Mouse (Mus musculus) midbrain, embryonic 11.5 days (tissue): ENCODE results near the gene Pusl1. TPM values are rescaled to one million over a fixed set of nuclear protein-coding genes. Genes with fewer than 3 reads are reported as not detected.

Source experiments
- ATAC-seq: fragments of 200-750 bp; cut with Nextera tagmentation; 2 replicates; pipeline ENCODE4 v1.8.0; 2017; ENCODE audit warnings: moderate TSS enrichment, moderate library complexity; ENCODE audit not compliant: low FRiP score
- DNase-seq: peaks from one replicate; pipeline ENCODE4 v3.0.0; 2015; ENCODE audit warnings: low spot score; ENCODE audit errors: missing footprints
- H3K27ac ChIP-seq: fragments of 300-500 bp; sonication (generic); 2 replicates; pipeline ENCODE4 v1.5.1; 2014; ENCODE audit warnings: low read depth, low read length
- H3K27me3 ChIP-seq: fragments of 300-500 bp; sonication (generic); 2 replicates; pipeline ENCODE4 v1.6.1; 2014; ENCODE audit warnings: mild to moderate bottlenecking, low read length, moderate library complexity, mixed read lengths; ENCODE audit not compliant: control insufficient read depth, insufficient read depth
- H3K36me3 ChIP-seq: fragments of 300-500 bp; sonication (generic); 2 replicates; pipeline ENCODE4 v1.6.1; 2014; ENCODE audit warnings: mild to moderate bottlenecking, low read length, moderate library complexity, mixed read lengths; ENCODE audit not compliant: control insufficient read depth, insufficient read depth
- H3K4me1 ChIP-seq: fragments of 300-500 bp; sonication (generic); 2 replicates; pipeline ENCODE4 v1.6.1; 2014; ENCODE audit warnings: low read length; ENCODE audit not compliant: control insufficient read depth, insufficient read depth
- H3K4me2 ChIP-seq: fragments of 300-500 bp; sonication (generic); 2 replicates; pipeline ENCODE4 v1.6.1; 2014; ENCODE audit warnings: mild to moderate bottlenecking, moderate library complexity
- H3K4me3 ChIP-seq: fragments of 300-500 bp; sonication (generic); 2 replicates; pipeline ENCODE4 v1.5.1; 2014; ENCODE audit warnings: low read depth, low read length
- H3K9ac ChIP-seq: fragments of 300-500 bp; sonication (generic); 2 replicates; pipeline ENCODE4 v1.6.1; 2014; ENCODE audit warnings: low read length
- H3K9me3 ChIP-seq: fragments of 300-500 bp; sonication (generic); 2 replicates; pipeline ENCODE4 v1.6.1; 2016; ENCODE audit warnings: low read length; ENCODE audit not compliant: control insufficient read depth
- WGBS: fragments of 180-500 bp; shearing (Covaris S2); extraction: QIAGEN DNeasy Blood & Tissue Kit; methylation state at CpG from one replicate; pipeline ENCODE4 v1.1.7; 2014; 5-methylcytosine and 5-hydroxymethylcytosine counted together
- polyA plus RNA-seq: library from polyadenylated mRNA; unstranded; fragments of >200 nt; fragmentation: Nextera tagmentation; extraction: Ambion mirVana; gene quantifications from 2 replicates; pipeline ENCODE4 v1.2.1, GENCODE M21; 2014

The Pusl1 gene
- polyA plus RNA-seq, 1 experiment from 2014 or later, result 39.4 TPM

DNA sequence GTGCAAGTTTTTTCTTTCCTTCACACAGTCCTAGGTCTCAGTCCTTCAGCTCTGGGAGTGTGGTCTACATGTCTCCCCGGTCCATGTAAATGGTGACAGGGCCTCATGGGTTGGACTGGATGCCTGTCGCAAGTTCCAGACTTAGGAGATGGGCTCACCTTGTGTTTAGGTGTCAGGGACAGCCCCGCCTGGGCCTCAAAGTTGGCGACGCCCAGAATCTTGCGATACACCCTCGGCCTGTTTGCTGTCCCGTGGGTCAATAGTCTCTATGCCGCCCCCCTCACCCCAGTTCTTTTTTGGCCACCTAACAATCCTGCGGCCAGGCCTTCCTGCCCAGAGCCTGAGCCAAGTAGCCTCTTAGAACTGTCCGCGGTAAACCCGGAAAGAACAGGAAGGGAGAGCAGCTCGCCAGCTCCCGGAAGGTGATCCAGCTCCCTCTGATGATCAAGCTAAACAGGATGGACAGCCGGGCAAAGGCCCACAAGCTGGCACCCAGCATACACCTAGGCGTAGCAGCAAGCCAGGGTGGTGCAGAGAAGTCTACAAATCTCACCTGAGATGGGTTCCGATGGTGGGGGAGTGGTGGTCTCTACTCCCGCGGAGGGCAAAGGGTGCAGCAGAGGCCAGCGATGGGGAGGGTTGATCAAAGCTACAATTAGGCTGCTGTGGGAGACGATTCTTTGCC, 22.8 kb downstream of the Pusl1 start:
- DNase-seq, result no peak
- peaks cover 11% of the 10 kb centered on the region for H3K4me1 ChIP-seq
- WGBS, result 11% methylated on average over 22 of the region's 22 CpGs
- peaks cover 13% of the 10 kb centered on the region for H3K36me3 ChIP-seq
- peak overlapping the region; percentile 88 for H3K9ac ChIP-seq
- no peak overlapping the region for H3K27ac ChIP-seq
- H3K9me3 ChIP-seq, result no peaks in the 10 kb centered on the region
- no peaks in the 10 kb centered on the region for H3K27me3 ChIP-seq
- H3K4me2 ChIP-seq, result peak overlapping the region; percentile 98
- peak; percentile 1; the same call in 1 of the 2 replicates for ATAC-seq
- H3K4me3 ChIP-seq, result peak overlapping the region; percentile 81

DNA sequence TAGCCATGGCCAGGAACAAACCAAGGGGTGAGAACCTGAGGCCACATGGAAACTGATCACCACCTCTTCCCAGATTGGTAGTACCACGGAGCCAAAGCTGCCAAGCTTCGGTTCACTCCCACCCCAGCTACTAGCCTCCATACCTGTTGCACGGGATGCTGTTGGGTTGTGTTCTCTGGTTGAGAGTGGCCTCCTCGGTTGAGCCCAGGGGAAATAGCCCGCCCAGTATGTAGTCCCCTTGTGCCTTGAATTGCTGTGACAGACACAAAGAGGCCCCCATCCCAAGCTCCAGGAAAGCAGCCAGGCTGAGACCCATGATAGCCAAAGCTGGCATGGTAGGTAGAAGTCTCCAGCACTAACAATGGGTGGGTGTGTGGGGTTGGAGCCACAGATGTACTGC, 28.6 kb downstream of the Pusl1 start, which contains the start of gene Tas1r3:
Gene Tas1r3, minus strand, starts transcription at position 362 of the 400 bp plus-strand sequence.
- no peak for DNase-seq
- Histone ChIP-seq H3K9me3 (no peaks in the 10 kb centered on the region), H3K27me3 (no peaks in the 10 kb centered on the region), H3K27ac (no peak within 1 kb of the TSS), H3K4me3 (no peak within 1 kb of the TSS), H3K4me1 (no peaks in the 10 kb centered on the region), H3K4me2 (no peak within 1 kb of the TSS), H3K9ac (no peak within 1 kb of the TSS), H3K36me3 (peaks cover 9% of the 10 kb centered on the region; the same call in 1 of the 2 replicates)
- ATAC-seq, result no peak
- 79% methylated on average over 5 of the region's 5 CpGs for WGBS

DNA sequence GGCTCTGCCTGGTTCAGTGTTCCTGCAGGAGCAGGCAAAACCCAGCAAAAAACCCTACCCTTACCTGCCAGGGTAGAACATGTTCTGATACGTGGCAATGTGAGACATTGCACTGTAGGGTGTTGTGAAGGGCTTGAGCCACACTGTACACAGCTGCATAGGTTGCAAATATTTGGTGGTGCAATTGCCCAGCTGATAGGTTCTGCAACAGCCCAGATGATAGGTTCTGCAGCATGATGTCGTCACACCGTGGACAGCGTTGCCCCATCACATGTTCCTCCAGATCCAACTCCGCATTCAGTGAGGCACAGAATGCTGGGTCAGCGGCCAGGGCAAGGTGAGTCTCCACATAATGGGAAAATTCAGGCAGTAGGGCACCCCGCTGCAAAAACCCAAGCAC, 29.8 kb downstream of the Pusl1 start:
- Histone ChIP-seq H3K4me3 (no peak overlapping the region), H3K27ac (no peak overlapping the region), H3K9me3 (no peaks in the 10 kb centered on the region), H3K9ac (no peak overlapping the region), H3K27me3 (no peaks in the 10 kb centered on the region), H3K4me1 (no peaks in the 10 kb centered on the region), H3K4me2 (no peak overlapping the region), H3K36me3 (peaks cover 9% of the 10 kb centered on the region; the same call in 1 of the 2 replicates)
- no peak for DNase-seq
- 89% methylated on average over 7 of the region's 7 CpGs for WGBS
- no peak for ATAC-seq

DNA sequence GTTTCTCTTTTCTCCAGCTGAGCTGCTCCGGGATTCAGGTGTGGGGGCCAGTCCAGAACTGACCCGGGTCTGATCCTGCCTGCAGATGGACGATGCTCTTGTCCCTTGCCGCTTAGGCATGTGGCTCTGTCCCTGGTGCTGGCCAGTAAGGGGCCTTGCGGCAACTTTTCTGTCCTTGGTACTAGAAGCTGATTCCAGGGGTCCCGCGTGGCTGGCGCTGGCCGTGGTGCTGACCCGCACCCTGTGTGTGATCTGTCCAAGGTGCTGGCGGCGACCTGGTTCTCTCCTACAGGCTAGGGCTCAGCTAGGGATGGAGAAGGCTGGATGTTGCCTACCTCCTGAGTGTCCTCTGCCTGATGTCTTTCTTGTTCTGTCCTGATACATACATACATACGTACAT, 32.3 kb downstream of the Pusl1 start:
- DNase-seq (no peak), ATAC-seq (no peak)
- Histone ChIP-seq H3K27ac (no peak overlapping the region), H3K36me3 (peaks cover 9% of the 10 kb centered on the region; the same call in 1 of the 2 replicates), H3K9ac (no peak overlapping the region), H3K27me3 (no peaks in the 10 kb centered on the region), H3K9me3 (no peaks in the 10 kb centered on the region), H3K4me2 (no peak overlapping the region), H3K4me1 (no peaks in the 10 kb centered on the region), H3K4me3 (no peak overlapping the region)
- WGBS, result 31% methylated on average over 13 of the region's 13 CpGs

DNA sequence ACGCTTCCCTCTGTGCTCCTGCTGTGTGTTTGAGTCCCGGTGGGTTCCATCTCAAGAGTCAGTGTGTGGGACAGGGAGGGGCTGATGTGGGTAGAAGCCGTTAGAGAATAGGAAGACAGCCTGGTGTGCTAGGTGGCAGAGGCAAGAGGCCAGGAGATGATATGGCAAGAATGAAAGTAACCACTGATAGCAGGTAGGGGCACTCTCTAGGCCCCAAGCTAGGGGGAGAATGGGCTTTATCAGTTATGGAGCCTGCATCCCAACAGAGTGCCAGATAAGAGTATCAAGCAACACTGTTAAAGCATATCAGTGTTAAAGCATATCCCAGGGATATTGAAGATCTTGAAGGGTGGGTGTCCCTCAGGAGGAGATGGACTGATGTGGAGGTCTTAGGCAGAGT, 34.7 kb downstream of the Pusl1 start:
- Histone ChIP-seq H3K36me3 (peaks cover 9% of the 10 kb centered on the region; the same call in 1 of the 2 replicates), H3K9me3 (no peaks in the 10 kb centered on the region), H3K4me2 (no peak overlapping the region), H3K4me3 (no peak overlapping the region), H3K9ac (no peak overlapping the region), H3K27me3 (no peaks in the 10 kb centered on the region), H3K4me1 (no peaks in the 10 kb centered on the region), H3K27ac (no peak overlapping the region)
- WGBS, result 91% methylated on average over 3 of the region's 3 CpGs
- no peak for DNase-seq
- no peak for ATAC-seq

DNA sequence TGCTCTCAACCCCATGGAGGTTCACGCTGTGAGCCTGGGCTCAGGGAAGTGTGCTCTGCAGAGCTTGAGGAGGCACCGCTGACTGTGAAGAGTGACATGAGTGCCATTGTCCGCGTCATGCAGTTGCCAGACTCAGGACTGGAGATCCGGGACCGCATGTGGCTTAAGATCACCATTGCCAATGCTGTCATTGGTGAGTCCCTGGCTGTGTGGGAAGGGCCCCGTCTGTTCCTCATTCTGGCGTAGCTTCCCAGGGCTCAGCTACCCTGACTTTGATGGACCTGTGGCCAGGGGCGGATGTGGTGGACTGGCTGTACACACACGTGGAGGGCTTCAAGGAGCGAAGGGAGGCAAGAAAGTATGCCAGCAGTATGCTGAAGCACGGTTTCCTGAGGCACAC, 35.5 kb downstream of the Pusl1 start:
- 90% methylated on average over 12 of the region's 12 CpGs for WGBS
- Histone ChIP-seq H3K4me1 (no peaks in the 10 kb centered on the region), H3K4me3 (no peak overlapping the region), H3K4me2 (no peak overlapping the region), H3K27me3 (no peaks in the 10 kb centered on the region), H3K9me3 (no peaks in the 10 kb centered on the region), H3K27ac (no peak overlapping the region), H3K9ac (no peak overlapping the region), H3K36me3 (peaks cover 6% of the 10 kb centered on the region; the same call in 1 of the 2 replicates)
- DNase-seq, result no peak
- no peak for ATAC-seq

DNA sequence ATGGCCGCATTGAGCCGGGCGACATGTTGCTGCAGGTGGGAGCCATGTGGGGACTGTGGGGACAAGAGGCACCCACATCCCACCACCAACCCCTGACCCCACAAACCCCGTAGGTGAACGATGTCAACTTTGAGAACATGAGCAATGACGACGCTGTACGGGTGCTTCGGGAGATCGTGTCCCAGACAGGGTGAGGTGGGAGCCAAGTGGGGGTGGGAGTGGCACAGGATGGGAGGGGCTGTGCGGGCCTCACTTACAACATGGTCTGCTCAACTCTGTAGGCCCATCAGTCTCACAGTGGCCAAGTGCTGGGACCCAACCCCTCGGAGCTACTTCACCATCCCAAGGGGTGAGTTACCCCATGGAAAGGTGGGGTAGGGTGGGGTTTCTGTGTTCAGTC, 36.6 kb downstream of the Pusl1 start:
- ATAC-seq (peak; percentile 53), DNase-seq (no peak)
- no peak overlapping the region for H3K9ac ChIP-seq
- no peaks in the 10 kb centered on the region for H3K9me3 ChIP-seq
- H3K27me3 ChIP-seq, result no peaks in the 10 kb centered on the region
- no peak overlapping the region for H3K4me3 ChIP-seq
- peaks cover 6% of the 10 kb centered on the region; the same call in 1 of the 2 replicates for H3K36me3 ChIP-seq
- no peak overlapping the region for H3K27ac ChIP-seq
- WGBS, result 96% methylated on average over 12 of the region's 12 CpGs
- no peaks in the 10 kb centered on the region for H3K4me1 ChIP-seq
- no peak overlapping the region for H3K4me2 ChIP-seq

DNA sequence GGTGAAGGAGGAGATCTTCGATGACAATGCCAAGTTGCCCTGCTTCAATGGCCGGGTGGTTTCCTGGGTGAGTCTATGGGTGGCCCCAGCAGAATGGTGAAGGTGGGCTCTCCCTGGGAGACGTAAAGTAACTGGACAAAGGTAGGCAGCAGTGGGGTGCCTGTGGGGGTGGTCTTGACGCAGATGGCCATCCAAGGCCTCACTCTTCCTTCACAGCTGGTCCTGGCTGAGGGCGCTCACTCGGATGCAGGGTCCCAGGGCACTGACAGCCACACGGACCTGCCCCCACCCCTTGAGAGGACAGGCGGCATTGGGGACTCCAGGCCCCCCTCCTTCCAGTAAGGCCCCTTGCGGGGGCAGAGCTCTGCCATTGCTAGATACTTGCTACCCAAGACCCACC, 38.2 kb downstream of the Pusl1 start:
- Histone ChIP-seq H3K4me1 (peaks cover 10% of the 10 kb centered on the region), H3K36me3 (peaks cover 6% of the 10 kb centered on the region; the same call in 1 of the 2 replicates), H3K9me3 (no peaks in the 10 kb centered on the region), H3K27ac (no peak overlapping the region), H3K4me2 (no peak overlapping the region), H3K27me3 (no peaks in the 10 kb centered on the region), H3K9ac (no peak overlapping the region), H3K4me3 (no peak overlapping the region)
- ATAC-seq, result no peak
- WGBS, result 95% methylated on average over 9 of the region's 9 CpGs
- DNase-seq, result no peak

DNA sequence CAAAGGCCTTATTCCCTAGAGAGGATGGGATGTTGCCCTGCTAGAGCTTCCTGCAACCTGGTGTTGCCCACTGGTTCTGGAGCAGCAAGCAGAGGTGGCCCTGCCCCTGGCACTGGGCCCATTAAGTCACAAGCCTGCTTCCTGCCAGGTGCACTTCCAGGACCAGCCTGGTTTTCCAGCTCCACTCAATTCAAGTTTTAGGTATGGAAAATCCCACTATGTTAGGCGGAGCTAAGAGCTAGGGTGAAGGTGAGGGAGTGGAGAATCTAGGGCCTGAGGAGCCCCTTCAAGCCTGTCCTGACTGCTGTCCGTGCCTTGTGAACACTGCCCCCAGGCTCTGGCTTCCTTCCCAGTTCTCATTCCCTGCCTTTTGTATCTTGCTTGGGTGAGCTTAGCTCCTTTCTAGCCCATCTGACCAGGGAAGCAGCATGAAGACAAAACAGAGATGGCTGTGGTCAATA, 39.6 kb downstream of the Pusl1 start:
- peaks cover 16% of the 10 kb centered on the region for H3K4me1 ChIP-seq
- DNase-seq (no peak), ATAC-seq (no peak)
- no peak overlapping the region for H3K27ac ChIP-seq
- no peaks in the 10 kb centered on the region for H3K9me3 ChIP-seq
- no peak overlapping the region for H3K9ac ChIP-seq
- WGBS, result 95% methylated on average over 2 of the region's 2 CpGs
- no peak overlapping the region for H3K4me2 ChIP-seq
- no peaks in the 10 kb centered on the region for H3K27me3 ChIP-seq
- H3K36me3 ChIP-seq, result peaks cover 6% of the 10 kb centered on the region; the same call in 1 of the 2 replicates
- no peak overlapping the region for H3K4me3 ChIP-seq
